Mouse (Mus musculus) cerebellum, postnatal 36 days (tissue): ENCODE measurements around the gene Plcg1.
A peak's percentile ranks its signal among the peaks of the same experiment; 100 is the strongest.

ENCODE experiments used
- DNase-seq, 2 experiments: peaks; one replicate each; pipeline ENCODE4 v3.0.0; 2021 to 2022; ENCODE audit warnings: mixed read lengths in 2 of 2

Plcg1 gene

DNA sequence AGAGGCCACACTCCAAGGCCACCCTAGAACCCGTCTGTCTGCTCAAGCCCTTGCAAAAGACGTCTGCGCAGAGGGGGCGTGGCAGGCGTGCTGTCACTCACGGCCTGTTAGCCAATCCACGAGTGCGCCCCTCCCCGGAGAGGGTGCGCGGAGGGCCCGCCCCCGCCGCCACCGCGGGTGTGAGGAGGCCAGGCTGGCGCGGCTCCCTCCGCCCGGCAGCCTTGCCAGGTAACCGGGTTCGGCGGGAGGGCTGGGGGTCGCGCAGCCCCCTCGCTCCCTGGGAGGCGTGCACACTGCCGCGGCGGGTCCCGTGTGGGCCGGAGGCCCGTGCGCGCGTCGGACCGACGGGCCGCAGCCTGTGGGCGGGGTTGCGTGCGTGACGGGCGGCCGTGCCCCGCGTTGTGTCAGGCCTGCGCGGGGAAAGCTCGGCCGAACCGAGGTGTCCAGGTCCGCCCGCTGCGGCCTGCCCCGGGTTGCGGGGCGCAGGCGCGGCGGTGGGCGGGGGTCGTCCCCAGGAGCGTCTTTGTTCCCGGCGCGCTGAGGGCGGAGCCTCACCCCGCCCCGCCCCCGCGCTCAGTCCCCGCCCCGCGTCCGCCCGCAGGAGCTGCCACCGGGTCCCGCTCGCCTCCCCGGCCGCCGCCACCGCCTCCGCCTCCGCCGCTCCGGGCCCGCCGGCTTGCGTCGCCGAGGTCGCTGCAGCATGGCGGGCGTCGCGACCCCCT, at the start of gene Plcg1:
Gene Plcg1 (plus strand): TSS at position 184 of the 722 bp plus-strand sequence.
- DNase-seq, result peak; percentile 91 to 94

DNA sequence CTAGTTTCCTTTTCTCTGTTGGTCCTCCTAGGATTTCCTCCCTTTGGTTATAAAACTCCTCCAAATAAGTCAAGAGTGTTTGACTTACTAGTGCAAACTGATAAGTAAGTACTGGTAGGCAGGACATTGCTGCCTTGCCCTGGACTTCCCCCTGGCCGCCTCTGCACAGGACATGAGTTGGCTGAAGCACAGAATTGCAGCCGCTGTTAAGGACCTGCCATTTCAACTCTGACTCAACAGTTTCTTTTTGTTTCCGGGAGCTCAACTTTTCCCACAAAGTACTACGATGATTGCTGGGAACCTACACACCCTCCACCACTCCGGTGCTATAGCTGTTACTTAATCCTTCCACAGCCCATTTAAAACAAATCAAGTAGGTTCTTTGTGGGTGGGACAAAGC, 30.8 kb upstream of the Plcg1 start:
- DNase-seq, result no peak

DNA sequence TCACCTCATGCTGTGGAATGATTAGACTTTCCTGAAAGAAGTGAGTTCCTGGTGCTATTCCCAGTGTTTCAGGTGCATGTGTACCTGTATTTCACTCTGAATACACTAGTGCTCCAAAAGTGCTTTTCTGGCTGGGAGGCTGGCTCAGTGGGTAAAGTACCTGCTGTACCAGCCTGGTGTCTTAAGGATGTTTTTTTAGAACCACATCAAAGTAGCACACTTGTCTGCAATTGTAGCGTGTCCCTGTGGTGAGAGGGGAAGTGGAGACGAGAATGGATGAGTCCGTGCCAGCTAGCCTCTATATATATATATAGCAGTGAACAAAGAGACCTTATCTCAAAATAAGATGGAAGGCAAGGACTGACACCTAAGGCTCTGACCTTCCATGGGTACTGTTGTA, 29.5 kb upstream of the Plcg1 start:
- no peak for DNase-seq

DNA sequence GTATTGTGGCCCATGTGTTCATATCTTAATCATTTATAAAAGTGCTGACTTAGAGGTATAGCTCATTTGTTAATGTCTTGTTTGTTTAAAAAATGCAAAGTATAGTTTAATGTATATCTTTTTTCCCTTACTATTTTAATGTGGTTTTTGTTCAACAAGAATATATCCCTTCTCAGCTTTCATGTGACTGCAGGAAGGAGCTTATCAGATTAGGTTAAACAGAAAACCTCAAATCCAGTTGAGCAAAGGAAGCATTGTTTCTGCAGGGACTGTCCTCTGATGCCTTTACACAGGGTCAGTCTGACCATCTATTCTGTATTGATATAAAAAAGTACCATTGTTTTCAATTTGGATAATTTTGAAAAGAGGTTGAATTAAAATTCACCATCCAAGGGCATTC, 28.3 kb upstream of the Plcg1 start:
- DNase-seq, result no peak

DNA sequence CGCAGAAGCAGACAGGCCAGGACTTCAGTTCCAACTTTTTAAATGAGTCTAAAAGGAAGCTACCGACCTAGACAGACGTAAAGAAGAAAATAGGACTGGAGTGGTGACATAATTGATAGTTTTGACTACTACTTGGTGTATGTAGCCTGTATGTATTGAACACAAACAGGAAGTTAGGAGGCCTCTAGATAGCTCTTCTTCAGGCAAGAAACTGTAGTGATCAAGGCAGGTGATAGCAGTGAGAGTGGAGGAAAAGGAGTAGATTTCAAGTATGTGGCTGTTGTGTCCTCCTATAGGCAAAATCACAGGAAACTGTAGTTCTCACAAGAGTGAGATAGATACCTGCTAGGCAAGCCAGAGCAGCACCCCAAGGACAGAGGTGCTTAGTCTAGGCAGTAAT, 23.4 kb upstream of the Plcg1 start:
- no peak for DNase-seq

DNA sequence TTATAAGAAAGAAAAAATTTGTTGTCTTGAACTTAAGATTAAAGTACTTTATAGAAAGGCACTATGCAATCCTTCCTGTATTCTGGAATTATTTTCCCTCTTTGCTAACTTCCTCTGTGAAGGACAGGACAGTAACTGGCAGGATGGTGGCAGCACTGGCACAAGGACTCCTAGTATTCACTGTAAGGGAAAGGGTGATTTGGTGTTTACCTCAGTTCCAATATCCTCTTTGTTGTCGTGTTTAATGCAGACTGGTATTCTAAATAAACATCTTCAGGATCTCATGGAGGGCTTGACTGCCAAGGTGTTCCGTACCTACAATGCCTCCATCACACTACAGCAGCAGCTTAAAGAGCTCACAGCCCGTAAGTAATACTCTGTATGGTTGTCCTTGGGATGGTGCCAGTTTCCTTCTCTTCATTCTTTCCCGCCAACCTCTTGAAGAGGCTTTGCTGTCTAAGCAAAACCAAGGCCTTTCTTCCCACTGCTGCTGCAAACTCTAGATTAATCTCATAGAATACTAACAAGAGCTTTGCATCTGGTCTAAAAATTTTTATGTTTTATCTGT, 15.6 kb upstream of the Plcg1 start:
- no peak for DNase-seq

DNA sequence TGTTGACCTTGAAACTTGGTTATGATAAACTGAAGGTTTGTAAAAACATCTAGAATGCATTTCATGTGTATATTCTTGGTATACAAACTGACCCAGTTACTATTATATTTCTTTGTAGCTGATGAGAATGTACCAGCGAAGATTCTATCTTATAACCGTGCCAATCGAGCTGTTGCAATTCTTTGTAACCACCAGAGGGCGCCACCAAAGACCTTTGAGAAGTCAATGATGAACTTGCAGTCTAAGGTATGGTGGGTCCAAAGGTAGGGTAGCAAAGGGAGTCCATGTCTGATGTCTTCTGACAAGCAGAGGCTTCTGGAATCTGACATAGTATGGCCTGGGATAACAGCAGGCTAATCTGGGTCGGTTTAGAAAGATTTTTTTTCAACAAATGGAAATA, 13.8 kb upstream of the Plcg1 start:
- DNase-seq, result peak; percentile 50 to 63

DNA sequence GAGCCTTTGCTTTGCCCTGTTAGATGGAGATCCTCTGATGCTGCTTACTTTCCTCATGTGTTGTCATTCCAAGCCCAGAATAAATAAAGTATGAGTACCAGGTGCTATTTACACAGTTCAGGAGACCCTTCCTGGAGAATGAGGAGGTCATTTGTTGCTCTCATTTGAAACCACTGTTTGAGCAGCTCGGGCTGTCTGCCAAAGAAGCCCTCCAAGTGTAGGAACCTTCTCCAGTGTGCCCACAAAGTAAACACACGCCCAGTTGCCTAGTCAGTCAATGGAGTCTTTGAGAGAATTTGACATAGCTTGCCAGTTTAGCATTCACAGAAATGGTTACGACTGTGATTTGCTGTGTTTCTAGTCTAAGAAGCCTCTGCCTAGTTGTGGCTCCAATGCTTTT, 12.3 kb upstream of the Plcg1 start:
- no peak for DNase-seq

DNA sequence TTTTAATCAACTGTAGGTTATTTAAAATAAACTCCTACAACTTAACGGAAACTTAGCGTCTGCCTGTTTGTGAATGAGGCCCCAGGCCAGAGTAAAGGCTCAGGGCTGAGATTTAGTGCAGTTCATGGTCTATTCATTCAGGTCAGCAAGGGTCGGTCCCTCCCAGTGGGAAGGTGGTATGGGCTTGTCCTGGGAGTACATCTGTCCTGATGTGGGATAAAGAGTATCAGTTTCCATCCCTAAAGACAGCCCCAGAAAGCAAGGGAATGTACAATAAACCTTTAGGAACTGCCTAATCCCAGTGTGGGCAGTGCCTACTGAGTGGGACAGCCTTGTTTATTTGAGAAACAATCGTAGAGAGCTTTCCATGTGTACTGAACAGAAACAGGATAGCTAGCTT, 8.4 kb upstream of the Plcg1 start:
- no peak for DNase-seq

DNA sequence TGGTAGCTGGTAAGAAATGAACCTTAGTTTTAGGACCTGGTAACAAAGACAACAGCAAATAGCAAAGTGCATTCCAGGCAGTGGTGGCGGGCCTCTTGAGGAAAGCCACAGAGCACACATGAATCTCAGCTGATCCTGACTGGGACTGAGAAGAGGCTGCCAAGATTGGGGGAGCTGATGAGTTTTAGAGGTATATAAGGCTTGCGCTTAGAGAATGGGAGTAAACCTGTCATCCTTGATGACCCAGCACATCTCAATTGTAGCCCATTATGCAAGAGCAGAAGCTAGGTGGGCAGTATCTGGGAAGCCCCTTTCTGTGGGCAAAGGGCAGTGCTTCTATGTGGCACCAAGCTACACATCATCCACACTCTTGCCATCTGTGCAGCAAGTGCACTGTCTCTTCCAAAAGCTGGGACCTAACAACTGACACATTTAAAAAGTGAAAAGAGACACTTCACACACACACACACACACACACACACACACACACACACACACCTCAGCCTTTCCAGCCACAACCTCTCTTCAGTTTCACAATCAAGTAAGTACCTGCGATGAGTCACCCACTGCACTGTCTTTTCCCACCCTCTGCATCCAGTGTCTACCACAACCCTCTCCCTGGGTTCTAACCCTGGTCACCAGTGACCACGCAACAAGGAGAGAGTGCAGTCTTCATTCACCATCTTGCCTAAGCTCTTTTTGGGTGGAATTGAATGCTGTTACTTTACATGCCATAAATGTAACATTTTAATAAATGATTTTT, 7.3 kb upstream of the Plcg1 start:
- no peak for DNase-seq

DNA sequence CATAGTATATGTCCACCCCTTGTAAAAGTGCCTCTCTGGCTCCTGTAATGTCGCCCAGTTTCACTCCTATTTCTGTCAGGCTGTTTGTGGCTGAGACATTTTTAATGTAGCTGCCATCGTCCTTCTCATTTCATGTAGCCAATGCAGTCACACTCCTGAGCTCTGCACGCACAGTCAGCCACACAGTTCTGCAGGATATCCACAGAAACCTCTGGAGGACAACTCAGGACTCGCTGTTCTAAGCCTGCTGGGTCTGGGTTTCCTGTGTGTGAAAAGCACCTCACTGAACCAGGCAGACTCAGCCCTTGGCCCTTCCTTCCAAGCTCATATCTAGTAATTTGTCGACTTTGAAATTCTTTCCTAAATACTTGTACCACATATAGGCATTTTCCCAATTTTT, 6.6 kb upstream of the Plcg1 start:
- no peak for DNase-seq

DNA sequence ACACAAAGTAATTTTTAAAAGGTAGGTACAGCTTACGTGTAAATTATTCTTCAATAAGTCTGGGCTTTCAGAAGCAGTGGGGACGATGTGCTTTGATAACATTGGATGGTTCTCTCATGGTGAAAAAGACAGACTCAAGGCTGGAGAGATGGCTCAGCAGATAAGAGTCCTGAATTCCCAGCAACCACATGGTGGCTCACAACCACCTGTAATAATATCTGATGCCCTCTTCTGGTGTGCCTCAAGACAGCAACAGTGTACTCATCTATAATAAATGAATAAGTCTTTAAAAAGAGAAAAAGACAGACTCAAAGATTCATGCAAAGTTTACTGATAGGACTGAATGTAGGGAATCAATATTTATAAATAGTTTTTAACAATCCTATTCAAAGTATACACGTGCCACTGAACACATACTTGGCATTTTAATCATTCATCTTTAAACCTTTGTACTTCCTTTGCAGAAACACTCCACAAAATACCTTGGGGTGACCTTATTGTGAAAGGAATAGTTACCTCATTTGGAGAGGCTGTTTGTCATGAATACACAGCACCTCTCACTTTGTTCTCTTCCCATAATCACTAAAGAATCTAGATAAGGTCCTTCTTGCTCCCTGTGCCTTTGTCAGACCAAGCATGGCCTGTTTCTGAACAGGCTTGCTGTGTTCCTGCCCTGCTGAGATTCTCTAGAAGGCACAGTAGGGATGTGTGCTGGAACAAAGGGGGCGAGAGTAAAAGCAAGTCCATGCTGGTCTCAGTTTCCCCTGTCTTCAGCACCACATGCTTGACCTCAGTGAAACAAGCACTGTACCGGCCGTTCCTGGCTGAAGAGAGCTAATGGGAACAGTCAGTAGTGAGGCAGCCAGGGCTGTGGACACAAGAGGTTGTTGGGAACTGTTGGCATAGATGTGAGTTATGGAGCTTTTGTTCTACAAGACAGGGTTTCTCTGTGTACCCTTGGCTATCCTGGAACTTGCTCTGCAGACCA, 4.9 kb upstream of the Plcg1 start:
- DNase-seq, result no peak

DNA sequence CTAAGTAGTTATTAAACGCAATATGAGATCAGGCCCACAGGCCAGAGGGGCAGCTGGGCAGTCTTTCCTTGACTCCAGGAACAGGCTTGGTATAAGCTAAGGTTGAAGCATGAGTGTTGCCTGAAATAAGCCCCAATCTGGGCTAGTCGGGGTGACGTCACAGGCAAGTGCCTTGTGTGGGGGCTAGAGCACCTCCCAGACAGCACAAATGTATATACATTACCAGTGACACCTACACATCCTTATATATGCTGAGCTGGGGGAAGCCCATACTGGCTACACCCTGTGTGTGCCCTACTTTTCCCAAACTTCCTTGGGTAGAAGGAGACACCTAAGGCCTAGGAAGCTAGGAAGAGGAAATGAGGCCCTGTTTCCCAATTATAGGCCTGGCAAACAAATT, 2.1 kb upstream of the Plcg1 start:
- DNase-seq, result no peak

DNA sequence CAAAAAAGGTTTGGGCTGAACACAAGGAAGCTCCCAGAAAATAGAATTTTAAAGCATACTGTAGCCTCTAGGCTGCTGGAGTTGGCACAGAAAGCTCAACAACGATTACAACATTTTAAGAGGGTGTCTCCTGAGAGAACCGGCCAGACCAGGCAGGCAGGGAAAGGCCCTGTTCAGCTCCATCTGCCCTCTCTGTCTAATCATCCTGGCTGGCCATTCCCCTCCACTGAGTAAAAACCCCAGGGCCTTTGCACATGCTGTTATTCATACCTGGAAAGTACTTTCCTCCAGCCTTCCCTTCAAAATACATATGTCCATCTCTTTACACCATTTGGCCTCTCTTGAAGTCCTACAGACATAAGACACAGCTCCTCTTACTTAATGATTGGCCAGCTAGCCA, 1.7 kb upstream of the Plcg1 start:
- DNase-seq, result no peak

DNA sequence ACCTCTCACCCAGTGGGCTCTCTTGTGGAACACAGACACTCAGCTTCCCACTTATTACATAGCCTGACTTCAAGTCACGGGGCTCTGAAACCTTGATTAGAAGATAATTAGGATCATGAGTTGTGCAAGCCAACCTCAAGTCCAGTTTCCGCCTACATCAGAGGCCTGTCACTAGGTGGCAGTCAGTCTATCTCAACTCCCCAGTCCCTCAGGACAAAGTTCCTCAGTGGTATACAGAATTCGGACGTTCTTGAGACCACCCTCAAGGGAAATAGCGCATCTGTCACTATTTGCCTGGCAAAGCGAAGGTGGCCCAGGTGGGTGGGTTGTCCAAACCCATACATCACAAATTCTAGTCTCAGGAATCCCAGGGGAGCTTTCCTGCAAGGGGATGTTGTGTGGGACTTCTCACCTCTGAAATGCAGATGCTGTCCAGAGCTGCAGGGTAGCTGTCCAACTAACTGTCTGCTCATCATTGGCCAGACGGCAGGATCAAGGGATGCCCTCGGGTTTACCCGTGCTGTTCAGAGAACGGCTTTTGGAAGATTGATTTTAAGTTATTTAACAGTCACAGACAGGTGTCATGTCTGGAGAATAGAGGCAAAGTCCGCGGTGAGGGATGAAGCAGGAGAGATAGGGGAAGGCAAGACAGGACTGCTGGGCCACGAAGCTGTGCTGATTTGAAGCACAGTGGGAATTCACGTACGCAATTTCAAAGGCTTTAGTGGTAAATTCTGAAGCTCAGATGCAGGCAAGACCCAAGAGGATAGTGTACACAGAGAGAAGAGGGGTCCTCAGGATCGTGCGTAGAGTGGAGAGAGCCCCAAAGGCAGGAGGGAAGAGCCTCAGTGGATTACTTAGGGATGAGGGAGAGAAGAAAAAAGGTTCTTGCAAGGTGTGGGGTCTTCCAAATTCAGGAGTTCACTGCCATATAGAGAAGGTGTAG, 976 bp upstream of the Plcg1 start:
- peak; percentile 30 to 49 for DNase-seq

DNA sequence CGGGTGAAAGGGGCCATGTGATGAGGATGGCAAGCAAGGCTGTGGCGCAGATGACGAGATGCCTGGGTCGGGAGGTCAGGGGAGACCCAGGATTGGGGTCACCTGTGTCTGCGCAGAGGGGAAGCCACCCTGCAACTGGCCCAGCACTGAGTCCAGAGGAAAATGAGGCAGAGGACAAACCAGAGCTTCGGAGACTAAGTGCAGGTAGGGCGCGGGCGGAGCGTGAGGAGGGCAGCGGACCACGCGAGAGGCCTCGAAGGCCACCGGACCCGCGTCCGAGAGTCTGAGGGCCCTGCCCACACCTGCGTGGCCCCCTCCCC, 343 bp upstream of the Plcg1 start:
- no peak for DNase-seq

DNA sequence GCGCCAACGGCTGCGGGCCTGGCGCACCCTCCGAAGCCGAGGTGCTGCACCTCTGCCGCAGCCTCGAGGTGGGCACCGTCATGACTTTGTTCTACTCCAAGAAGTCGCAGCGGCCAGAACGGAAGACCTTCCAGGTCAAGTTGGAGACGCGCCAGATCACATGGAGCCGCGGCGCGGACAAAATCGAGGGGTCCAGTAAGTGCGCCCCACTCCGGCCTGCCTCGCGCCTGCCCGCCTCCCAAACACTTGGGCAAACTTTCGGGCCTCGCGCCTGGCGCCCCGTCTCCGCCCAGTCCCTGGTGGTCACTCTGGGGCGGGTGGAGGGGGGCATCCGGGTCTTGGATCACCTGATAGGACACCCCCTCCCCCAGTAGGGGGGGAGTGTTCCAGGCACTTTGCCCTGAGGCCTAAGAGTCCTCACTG, 750 bp downstream of the Plcg1 start:
- DNase-seq, result peak in 1 of 2 experiments; percentile 56

DNA sequence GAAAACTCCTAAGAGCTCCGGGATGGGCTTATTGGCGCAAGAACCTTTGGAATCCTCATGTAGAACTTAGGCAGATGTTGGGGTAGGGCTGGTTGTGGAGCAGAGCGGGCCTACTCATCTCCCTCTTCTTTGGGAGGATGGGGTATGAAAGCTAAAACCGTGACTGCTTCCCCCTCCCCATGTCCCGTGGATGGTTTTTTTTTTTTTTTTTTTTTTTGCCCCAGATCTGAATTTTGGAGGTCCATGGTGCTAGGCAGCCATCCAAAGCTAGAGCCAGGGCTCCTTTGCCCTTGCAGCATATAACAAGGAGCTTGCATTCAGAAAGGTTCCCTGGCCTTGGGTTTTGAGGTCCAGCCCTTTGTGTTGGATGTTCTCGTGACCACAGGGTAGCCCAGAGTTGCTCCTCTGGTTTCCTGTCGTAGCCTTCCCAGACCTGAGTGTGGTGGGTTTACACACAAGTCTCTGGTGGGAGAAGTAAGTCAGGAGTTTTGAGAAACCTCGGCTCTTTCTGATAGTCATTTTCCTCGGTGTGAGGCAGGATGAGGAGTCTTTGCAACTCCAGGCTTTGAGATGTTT, 1.4 kb downstream of the Plcg1 start:
- no peak for DNase-seq

DNA sequence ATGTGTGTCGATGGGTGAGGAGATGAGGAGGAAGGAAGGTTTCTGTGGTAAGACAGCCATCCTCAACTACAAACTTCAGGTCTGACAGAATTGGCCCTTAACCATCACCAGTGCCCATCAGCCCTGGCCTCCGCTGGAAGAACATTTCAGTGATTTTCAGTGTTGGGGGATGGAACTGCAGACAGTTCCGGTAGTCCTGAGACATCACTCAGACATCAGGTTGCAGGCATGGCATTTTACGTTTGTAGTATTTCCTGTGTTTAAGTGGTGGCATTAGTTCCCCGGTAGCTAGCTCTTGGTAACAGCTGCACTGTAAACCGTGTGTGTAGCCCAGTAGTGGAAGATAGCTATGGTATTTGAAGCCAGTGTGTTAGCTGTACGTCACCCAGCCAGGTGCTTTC, 2.0 kb downstream of the Plcg1 start:
- DNase-seq, result no peak

DNA sequence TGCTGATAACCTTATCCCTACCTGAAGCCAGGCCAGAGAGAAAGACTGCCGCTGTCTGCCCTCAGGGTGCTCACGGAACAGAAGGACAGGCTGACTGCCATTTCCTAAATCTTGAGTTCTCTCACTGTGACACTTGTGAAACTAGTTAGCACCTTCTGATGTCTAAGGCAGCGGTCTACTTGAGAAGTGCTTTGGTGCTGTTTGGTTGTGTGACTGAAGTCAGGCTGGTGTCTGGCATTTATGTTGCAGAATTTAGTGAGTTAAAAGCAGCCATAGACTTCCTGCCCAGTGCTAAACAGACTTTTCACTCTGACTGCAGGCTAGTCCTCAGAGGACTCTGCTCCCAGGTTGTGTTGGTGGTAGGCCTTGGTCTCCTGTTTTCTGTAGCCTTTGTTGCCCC, 3.2 kb downstream of the Plcg1 start:
- DNase-seq, result peak in 1 of 2 experiments; percentile 0

DNA sequence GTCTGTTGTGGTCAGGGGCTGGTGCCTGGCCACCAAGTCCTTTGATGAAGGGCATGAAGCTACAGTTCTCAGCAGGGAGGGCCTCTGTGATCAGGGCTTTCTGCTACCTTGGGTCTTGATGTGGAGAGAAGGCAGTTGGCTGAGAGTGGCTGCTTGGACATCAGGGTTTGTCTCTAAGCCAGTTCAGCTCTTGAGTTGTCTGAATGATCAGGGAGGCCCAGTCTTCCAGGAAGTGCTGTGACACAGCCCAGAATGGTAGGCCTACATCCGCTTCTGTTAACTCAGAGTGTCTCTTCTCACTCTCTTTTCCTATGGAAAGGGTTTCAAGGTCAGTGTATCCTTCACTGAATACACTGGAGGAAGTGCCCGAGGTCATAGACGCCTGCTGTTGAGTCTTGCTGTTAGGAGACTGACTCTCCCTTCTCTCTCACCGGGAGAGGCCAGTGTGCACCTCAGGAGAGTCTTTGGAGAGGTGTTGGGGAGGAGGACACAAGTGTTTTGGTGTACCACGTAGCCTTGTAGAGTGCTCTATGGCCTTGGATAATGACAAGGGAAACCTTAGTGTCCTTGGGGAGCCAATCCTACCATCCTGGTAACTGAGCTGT, 4.7 kb downstream of the Plcg1 start:
- DNase-seq, result peak in 1 of 2 experiments; percentile 1
